Mouse (Mus musculus) olfactory bulb, adult 2 months (tissue): ENCODE measurements around the gene Mlkl.

Source experiments
- CTCF ChIP-seq: fragments of 200-500 bp; IDR thresholded peaks from 2 replicates; pipeline ENCODE4 v1.5.1; 2012; ENCODE audit warnings: low read depth, mild to moderate bottlenecking, low read length, moderate library complexity; ENCODE audit not compliant: insufficient read depth
- POLR2A ChIP-seq: fragments of 200-500 bp; IDR thresholded peaks from 2 replicates; pipeline ENCODE4 v1.6.1; 2012; ENCODE audit warnings: mild to moderate bottlenecking, low read depth, low read length, moderate library complexity; ENCODE audit not compliant: insufficient read depth

- TF ChIP-seq POLR2A, result no peak
- no peak for TF ChIP-seq CTCF
Measured at GRCm38 (mm10) chr8:111282093-111282492, 55.9 kb downstream of the Mlkl start.
